ENCODE assay signal across 23 mouse cellular contexts in genomic region chr9:85382413-85382812, GRCm38 (mm10).
"Had no signal": no experiment of that assay in that cellular context is flagged by ENCODE, and none has a peak within 500 bp of the region (broad histone marks: within the 10 kb centered on the region; RNA-seq: fewer than 3 reads in every experiment).

No protein-coding gene starts in this region.

- H3K4me2 ChIP-seq: heart, embryonic 12.5 days; hindbrain, embryonic 12.5 days; hindbrain, embryonic 14.5 days; kidney, embryonic 15.5 days; limb, embryonic 12.5 days; liver, embryonic 11.5 days; liver, embryonic 13.5 days; liver, embryonic 15.5 days had no signal

- H3K4me3 ChIP-seq: gastrocnemius, adult 2 months; heart, embryonic 10.5 days; heart, embryonic 12.5 days; hindbrain, embryonic 10.5 days; hindbrain, embryonic 12.5 days; kidney, embryonic 15.5 days; limb, embryonic 10.5 days; limb, embryonic 12.5 days; liver, embryonic 13.5 days; liver, embryonic 15.5 days had no signal

- H3K9me3 ChIP-seq: heart, embryonic 10.5 days; heart, embryonic 12.5 days; hindbrain, embryonic 10.5 days; hindbrain, embryonic 12.5 days; kidney, embryonic 15.5 days; limb, embryonic 10.5 days; limb, embryonic 12.5 days; liver, embryonic 13.5 days; liver, embryonic 15.5 days had no signal

- H3K4me1 ChIP-seq: heart, embryonic 10.5 days; hindbrain, embryonic 10.5 days; hindbrain, embryonic 12.5 days; kidney, embryonic 15.5 days; limb, embryonic 10.5 days; limb, embryonic 12.5 days; liver, embryonic 13.5 days; liver, embryonic 15.5 days had no signal

- H3K9ac ChIP-seq: heart, embryonic 12.5 days; hindbrain, embryonic 12.5 days; hindbrain, embryonic 14.5 days; kidney, embryonic 15.5 days; limb, embryonic 12.5 days; liver, embryonic 13.5 days; liver, embryonic 15.5 days had no signal

- H3K27me3 ChIP-seq: heart, embryonic 12.5 days; hindbrain, embryonic 12.5 days; kidney, embryonic 15.5 days; limb, embryonic 12.5 days; liver, embryonic 13.5 days; liver, embryonic 15.5 days had no signal

- ATAC-seq: hindbrain, embryonic 16.5 days; inflammation-experienced regulatory T-cells, adult 6 months had no signal

- H3K27ac ChIP-seq: gastrocnemius, adult 2 months; heart, embryonic 10.5 days; hindbrain, embryonic 10.5 days; hindbrain, embryonic 12.5 days; hindbrain, embryonic 14.5 days; kidney, embryonic 15.5 days; limb, embryonic 10.5 days; limb, embryonic 12.5 days; liver, embryonic 13.5 days; liver, embryonic 15.5 days had no signal

- DNase-seq: gastrocnemius, adult 2 months; gastrocnemius, postnatal 10 days; gastrocnemius, postnatal 25 days; heart, adult 18-20 months; heart, postnatal 10 days; heart, postnatal 4 days; kidney, adult 11 months; kidney, adult 8-10 months; layer of hippocampus, adult 9-11 months; liver; liver, embryonic 13.5 days had no signal

- H3K36me3 ChIP-seq: heart, embryonic 10.5 days; heart, embryonic 12.5 days; hindbrain, embryonic 10.5 days; hindbrain, embryonic 12.5 days; kidney, embryonic 15.5 days; limb, embryonic 10.5 days; limb, embryonic 12.5 days; liver, embryonic 13.5 days; liver, embryonic 15.5 days had no signal
